Mouse (Mus musculus) small intestine, adult 2 months (tissue): ENCODE results near the gene Lmod3.

Source experiments
- CTCF ChIP-seq: fragments of 200-500 bp; IDR thresholded peaks from 2 replicates; pipeline ENCODE4 v1.5.1; 2012; ENCODE audit warnings: low read depth, mild to moderate bottlenecking, control low read depth, inconsistent platforms, low read length, moderate library complexity, mixed read lengths; ENCODE audit not compliant: insufficient replicate concordance, insufficient read length; ENCODE audit errors: extremely low read depth
- POLR2A ChIP-seq: fragments of 200-500 bp; IDR thresholded peaks from 2 replicates; pipeline ENCODE4 v1.6.1; 2012; ENCODE audit warnings: low read depth, mild to moderate bottlenecking, control low read depth, inconsistent platforms, low read length, moderate library complexity

DNA sequence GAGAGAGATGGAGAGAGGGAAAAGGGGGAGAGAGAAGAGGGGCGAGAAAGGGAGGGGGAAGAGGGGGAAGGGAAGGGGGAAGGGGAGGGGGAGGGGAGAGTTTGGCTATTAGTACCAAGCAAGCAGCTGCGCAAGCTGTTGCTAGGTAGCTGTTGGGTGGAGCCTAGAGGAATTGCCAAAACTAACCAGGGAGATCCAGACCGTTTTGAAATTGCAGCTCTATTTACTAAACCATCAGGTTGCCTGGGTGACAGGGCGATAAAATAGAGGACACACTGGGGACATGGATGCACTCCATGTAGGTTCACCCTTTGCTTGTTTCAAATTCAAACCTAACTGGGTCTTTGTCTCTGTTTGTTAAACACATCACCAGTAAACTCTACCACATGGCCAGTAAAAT, 23.8 kb upstream of the Lmod3 start:
- TF ChIP-seq CTCF (no peak), POLR2A (no peak)
